Mouse (Mus musculus): ENCODE data around the gene Gpr142.

Gpr142 gene

DNA sequence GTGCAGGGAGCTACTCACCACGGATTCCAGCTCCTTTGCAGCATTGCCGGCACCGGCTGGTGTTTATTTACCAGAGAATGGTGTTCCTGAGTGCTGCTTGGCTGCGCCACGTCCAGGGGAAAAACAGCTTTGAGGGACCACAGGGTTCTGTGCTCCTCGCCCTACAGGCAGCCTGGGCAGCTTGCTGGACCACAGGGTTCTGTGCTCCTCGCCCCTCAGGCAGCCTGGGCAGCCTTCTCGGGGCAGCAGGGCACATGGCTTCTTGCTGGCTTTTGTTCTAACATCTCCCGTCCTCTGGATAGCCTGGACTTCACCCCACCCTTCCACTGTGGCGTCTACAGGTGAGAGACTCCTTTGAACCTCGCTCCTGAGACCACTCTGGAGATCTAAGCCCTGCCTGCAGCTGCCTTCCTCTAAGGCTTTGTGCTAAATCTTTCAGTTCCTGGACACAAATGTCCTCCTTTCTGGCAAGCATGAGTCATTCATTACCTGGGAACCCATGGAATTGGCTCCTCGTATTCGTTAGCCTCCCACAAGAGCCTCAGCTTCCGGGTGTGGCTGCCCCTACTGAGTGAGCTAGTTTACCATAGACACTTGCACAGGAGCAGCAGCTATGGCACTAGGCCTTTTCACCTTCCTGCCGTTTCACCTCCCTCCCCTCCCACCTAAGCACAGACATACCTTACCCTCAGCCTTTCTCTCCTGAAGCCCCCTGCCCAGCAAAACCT is 4.0 kb downstream of the Gpr142 start:
- no peak for DNase-seq

DNA sequence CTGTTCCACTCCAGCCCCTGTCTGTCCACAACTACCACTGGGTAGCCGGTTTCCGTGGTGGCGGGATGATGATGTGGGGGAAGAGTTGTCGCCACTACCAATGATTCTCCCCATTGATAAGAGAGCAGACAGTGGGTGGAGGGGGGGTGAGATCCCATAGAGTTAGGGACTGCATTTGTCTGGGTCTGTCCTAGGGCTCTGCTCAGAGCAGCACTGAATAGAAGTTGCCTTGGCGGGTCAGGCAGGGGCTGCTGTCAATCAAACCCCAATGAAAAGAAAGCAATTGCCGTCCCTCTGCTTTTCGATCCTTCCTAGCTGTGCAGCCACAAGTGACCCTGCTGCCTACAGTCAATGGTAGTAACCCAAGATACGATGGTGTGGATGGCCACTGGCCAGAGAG is 5.3 kb downstream of the Gpr142 start:
- no peak for DNase-seq

DNA sequence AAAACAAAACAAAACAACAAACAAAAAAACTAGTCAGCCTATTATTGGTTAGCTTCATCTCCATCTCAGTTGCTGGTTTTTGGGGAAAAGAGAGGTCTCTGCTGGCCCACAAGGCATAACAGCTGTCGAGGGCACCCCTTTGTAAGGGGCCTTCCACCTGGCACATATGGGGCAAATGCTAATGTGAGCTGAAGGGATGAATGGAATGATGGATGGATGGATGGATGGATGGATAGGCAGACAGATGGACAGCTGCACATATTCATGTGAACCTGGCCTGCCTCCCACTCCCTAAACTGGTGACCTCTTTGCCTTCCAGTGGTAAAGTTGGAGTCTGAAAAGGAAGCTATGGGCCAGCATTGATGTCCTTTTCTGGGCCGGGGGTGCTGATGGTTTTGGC is 8.3 kb downstream of the Gpr142 start:
- no peak for DNase-seq

DNA sequence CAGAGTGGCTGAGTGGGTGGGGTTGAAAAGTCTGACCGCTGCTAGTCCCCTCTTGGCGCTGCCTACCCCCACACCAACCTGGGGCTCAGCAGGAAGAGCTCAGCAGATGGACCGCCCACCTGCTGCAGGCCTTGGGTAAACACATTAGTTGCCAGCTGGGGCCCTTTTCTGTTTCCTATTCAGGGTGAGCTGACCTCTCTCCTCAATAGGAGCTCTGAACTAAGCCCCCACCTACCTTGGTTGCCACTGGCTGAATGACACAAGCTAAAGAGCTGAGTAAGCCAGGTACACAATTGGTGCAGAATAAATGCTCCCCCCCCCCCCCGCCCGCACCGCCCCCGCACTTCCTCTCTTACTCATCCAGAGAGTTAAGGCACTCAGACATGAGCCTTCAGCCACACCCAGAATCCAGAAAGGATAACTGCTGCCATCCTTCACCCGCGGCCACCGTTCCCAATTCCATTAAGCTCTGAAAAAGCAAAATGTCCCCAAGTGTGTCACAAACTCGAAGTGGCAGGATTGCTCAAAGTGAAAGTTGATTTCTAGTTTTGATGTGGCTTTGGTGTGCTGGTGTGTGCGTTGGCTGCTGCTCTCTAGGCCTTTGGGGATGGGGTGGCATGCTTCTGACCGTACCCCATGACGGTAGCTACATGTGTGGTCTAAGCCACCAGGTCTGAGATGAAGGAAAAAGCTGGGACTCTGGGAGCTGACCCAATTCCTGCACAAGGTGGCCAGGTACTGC is 9.1 kb downstream of the Gpr142 start:
- no peak for DNase-seq

DNA sequence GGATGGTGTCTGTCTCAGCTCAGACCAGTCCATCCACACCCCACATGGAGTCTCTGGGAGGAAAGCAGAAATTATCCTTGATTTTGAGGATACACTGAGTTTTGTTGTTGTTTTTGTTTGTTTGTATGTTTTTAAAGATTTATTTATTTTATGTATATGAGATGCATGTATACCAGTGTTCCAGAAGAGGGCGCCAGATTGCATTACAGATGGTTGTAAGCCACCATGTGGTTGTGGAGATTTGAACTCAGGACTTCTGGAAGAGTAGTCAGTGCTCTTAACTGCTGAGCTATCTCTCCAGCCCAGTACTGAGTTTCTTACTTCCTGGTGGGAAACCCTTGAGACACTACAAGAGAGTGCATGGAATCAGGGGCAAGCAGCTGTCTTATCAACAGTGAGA is 10.6 kb downstream of the Gpr142 start:
- no peak for DNase-seq

DNA sequence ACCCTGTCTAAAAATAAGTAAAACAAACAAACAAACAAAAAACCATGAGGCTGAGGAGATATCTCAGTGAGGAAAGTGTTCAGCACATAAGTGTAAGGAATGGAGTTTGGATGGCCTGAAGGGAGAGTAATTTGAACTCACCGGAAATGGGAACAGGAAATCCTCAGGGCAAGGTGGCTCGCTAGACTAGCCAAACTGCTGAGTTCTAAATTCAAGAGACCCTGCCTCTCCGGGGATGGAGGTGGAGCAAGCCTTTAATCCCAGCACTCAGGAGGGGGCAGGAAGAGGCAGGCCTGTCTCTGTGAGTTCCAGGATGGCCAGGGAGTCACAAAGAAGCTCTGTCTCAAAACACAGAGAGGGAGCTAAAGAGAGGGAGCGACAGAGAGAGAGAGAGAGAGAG is 11.6 kb downstream of the Gpr142 start:
- DNase-seq: no peak

DNA sequence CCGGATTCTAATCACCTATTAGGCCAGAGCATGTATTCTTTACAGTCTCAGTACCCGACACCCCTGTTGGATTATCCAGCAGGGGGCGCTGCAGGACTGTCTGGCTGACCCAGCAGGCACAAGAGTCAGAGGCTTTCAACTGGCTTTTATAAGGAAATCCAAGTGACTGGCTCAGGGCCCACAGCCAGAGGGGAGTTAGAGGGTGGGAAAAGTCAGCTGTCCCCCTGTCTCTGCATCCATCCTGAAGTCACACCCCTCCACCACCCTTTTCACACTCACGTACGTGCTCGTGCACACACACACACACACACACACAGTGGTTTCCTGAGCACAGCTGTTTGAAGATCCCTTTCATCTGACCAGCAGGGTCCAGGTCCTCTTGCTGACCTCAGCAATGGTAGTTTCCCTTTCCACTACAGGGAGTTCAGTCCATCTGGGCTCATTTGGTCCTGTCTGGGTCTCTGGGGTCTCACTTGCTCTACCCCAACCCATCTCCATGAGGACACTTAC is 14.1 kb downstream of the Gpr142 start:
- peak; percentile 96 for DNase-seq

DNA sequence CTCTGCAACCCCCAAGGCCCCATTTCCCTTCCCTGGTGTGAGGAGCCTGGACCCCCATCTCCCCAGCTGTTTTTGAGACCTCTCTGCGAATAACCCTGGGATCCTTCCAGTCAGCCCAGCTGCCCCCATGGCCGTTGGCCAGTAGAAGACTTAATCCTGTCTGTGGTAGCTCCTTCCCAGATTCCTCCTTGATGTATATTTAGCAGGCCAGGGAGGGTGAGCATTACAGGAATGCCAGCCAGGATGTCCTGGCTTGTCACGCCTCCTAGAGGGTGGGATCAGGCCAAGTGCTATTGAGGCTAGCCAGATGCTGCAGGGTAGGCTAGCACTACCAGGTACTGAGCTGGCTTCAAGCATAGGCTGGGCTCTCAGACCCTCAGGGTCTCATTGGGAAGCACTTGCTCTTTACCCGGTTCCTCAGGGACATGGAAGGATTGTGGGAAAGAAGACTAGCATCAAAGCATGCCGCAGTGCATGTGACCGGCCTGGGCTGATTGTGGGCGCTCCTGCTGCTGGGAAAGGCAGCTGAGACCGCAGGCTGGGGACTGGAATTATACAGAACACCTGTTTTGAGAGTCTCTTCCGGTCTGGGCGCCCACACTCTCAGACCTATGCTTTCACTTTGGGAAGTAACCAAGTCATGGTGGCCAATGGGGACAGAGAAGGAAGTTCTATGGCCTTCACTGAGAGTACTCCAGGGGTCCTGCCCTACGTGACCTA is 16.3 kb downstream of the Gpr142 start:
- no peak for DNase-seq

DNA sequence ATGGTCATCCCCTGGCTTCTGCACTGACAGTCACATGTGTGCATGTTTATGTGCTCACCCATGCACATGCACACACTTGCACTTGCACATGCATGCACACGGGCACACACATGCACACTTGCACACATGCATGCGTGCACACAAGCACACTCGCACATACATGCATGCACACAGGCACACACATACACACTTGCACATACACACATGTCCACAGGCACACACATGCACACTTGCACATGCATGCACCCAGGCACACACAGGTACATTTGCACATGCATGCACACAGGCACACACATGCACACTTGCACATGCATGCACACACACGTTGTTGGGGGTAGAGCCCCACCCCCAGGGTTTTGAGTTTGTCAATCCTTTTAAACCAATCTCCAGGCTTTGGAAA is 18.2 kb downstream of the Gpr142 start:
- DNase-seq: no peak

DNA sequence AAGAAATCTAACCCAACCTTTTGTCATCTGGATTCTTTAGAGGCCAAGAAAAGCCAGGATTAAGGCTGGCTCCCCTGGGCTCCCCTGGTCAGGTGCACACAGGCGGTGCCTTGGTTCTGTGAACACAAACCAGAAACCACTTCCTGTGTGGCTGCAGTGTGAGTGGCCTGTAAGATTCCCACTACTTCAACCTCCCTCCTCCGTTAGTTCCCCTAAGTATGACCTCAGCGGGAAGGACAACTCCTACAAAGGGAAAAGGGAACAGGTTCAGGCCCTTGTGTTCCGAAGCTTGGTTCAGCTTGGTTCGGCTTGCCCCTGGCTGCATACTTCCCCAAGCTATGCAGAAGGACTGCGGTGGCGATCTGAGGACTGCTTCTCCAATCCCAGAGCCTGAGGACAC is 19.5 kb downstream of the Gpr142 start:
- no peak for DNase-seq

DNA sequence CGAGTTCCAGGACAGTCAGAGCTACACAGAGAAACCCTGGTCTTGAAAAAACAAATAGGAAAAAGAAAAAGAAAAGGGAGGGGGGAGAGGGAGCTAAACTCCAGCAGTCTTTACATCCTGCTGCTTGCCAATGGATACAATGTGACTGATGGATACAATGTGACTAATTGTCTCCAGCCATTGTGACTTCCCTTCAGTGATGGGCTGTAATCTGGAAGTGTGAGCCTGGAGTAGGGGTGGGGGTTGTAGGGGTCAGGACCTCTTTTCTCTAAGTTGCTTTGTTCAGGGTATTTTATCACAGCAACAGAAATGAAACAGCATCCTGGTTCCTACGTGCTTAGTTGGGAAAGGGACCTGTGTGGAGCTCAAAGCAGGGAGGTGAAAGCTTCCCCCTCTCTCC is 20.4 kb downstream of the Gpr142 start:
- no peak for DNase-seq

DNA sequence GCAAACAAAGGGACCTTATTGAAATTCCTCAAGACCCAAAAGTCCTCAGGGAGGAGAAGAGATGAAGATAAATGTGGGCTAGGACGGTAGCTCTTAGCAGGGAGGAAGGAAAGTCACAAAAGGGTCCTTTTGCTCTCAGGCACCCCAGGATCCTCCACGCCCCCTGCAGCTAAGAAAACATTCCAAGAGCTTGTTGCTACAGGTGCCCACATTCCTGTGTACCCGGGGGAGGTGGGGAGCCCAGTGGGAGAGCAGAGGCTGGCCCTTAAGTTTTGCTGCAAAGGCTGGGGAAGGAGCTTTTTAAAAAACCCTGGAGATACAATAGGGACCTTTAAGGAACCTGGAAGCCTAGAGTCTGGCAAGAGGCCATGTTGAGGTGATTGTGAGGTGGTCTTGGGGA is 21.7 kb downstream of the Gpr142 start:
- DNase-seq: no peak

DNA sequence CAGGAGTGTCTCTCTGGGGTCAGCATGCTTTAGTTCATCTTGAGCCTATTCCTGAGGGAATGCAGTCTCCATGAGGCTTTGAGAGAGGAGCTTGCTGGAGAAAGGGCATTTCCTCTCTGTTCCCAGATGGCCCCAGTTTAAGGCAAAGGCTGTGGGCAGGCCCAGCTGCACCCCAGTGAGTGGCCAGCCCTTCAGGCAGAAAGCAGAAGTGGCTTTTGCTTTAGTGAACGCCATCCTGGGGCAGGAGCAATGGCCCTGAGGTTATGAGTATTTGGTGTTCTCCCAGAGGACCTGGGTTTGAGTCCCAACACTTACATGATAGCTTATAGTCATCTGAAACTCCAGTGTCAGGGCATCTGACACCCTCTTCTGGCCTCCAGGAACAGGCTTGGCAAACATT is 22.6 kb downstream of the Gpr142 start:
- DNase-seq: no peak

DNA sequence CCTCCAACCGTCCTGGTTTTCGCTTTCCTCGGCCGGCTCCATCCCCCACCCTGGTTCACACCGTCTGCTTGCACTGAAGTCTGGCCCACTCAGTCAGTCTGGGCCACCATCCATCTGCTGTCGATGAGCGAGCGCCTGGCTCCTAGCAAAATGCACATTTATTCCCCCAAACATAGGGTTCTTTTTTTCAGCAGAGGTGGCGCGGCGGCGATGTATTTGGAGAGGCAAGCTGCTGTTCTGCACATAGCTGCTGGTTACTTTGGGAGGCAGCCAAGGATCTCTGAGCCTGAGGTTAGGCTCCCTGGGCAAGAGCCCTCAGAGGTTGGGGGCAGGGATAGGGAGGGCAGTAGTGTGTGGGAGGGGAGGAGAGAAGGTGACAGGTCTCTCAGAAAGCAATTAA is 24.0 kb downstream of the Gpr142 start:
- DNase-seq: no peak

DNA sequence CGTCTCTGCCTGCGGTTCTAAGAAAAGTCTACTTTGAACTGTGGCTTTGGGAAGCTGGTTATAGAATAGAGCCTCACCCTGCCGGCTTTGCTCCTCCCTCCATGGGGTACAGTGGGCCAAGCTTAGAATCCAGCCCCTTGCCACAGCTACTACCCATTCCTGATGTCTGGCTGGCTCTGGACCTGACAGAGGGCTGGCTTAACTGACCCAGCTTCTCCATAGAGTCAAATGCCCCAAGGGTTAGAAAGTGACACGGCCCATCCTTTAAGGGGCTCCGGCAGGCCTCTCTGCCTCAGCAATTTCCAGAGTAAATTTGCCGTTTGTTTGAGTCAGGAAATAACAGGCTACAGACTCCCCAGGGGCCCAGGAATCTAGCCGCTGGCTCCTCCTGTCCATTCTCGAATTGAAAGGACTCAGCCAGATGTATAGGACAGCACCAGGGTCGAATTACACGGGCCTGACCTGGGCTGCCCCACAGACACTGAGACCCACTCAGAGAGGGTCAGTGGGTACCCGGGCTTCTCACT is 24.5 kb downstream of the Gpr142 start:
- no peak for DNase-seq

DNA sequence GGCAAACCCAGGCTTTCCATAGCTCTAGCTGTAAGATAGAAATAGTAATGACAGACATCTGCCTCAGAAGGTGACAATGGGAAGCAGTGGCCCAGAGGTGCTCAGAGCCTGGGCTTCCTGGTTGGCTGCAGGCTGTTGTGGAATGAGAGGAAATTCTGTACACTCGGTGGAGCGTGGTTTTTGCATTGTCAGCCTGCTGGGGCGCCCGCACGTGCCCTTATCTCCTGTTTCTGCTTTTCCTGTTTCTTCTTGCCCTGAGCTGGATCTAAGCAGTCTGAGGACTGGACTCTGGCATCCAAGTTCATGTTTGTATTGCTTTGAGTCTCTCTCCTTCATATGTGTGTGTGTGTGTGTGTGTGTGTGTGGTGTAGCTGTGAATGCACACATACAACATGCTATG is 28.0 kb downstream of the Gpr142 start:
- no peak for DNase-seq

DNA sequence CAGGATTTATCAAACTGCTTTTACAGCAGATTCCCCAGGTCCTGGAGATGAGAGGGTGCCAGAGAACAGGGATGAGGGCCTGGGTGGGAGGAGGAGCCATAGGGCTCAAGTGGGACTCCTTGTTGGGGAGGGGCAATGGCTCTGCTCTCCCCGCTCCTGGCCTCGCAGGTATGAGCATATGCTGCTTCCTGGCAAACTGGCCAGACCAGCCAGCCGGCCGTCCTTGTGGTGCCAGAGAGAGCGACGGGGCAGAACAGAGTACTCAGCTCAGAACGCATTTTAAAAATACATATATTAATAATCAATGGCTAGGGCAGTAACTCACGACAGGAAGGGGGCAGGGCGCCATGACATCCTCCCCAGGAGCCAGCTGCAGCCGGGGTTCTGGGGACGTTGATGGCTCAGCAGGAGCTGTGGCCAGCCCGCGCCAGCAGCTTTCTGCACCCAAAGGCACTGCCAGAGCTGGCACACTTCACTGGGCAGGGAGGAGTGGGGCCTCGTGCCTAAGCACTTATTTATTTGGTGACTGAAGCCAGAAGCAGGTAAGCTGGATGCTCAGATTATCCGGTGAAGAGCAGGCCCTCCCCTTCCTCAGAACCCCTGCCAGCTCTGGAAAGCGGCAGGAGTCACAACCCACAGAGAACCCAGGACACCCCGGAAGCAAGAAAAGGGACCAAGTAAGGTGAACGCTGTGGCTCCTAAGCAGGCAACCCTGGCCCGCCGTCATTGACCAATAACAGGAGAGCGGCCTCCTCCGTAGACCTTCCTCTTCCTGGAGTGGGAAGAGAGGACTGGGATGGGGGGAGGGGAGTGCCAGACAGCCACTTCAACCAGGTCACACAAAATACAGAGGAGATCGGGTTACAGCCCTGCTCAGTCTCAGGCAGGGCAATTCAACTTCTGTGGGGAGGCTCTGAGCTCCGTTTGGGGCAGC is 31.0 kb downstream of the Gpr142 start:
- DNase-seq: peak; percentile 26

DNA sequence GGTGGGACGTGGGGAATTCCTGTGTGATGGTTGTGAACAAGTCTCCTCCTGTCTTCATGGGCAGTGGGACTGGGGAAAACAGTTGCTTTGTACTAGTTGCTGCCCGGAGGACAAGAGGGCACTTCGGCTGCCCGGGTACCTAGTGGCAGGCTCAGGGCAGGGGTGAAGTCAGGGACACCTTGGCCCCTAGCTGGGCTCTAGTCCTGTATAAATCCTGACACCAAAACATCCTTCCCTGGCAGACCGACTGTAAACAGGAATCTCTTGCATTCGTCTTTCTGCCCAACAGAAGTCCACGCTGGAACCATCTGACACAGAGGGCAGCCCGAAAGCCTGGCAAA is 31.7 kb downstream of the Gpr142 start:
- DNase-seq: no peak

DNA sequence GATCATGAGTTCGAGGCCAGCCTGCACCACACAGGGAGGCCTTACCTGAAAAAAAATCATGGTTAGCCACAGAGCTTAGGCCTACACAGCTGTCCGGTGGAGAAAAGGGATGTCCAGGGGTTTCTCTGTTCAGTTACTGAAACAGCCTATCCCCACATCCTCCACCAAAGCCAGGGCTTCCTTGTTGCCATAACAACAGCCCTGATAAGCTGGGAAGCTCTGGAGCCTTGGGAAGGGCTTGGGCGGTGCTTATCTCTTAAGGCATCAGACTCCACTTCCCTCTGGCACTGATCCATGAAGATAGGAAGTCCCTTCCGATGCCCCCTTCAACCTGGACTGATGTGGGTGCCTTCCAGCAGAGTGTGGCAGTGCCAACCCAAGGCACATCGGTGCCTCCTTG is 34.4 kb downstream of the Gpr142 start:
- DNase-seq: no peak

DNA sequence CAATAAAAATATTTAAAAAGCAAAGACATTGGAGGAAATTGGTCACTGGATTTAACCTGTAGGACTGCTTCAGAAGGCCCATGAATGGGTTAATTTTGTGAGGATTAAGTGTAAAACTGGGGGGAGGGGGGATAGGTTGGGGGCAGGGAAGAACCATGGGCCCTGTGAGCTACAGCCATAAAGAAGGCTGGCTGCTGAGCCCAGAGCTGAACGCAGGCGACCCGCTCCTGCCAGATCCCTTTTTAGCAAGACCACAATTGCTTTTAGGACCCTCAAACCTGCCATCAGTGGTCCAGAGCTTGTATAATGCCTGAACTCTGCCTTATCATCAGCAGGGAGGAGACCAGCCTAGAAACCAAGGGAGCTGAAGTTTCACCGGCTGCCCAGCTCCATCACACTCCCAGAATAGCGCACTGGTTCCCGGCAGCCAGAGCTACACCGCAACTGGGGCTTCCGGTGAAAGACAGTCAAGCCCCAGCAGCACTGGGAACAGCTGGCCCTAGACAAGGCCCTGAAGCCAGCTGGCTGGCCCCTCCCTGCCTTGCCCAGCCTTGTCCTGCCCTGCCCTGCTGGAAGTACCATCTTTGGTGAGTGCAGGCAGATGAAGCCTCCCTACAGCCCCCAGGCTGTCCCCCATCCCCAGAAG is 45.2 kb downstream of the Gpr142 start:
- peak; percentile 23 for DNase-seq

DNA sequence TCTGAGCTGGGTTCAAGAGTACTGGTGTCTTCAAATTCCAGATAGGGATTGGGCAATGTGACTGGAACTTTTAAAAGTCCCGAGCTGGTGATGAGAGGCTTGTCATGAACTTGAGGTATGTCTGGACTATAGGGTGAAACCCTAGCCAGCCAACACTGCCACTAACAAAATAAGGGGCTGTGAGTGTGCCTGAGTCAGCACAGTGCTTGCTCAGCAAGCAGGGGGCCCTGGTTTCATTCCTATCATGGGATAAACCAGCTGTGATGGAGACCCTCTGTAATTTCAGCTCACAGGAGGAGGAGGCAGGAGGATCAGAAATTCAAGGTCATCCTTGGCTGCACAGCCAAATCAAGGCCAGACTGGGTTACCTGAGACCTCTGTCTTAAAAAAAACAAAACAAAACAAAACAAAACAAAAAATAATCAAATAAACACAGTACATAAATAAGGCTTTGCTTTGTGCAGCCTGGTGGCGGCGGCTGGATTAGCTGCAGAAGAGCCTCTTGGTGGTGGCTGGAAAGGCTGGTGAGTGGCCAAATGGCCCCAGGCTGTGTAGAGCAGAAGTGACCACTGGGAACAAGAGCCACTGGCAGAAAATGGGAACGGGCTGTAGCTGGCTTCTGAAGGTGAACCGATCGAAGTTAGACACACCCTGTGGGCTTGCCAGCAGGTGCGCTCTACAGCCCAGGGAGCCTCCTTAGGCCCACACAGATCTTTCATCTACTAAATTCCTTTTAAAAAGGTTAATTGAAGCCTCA is 45.9 kb downstream of the Gpr142 start:
- DNase-seq: no peak
